Comparison of ENCODE assay signal across 8 mouse cellular contexts in genomic region chr1:136569626-136570297, GRCm38 (mm10). TPM values are rescaled to one million over a fixed set of nuclear protein-coding genes. Genes with fewer than 3 reads are reported as not detected.
DNase-seq lines count a peak whose midpoint lies in the region; ATAC-seq and TF ChIP-seq lines count a peak whose summit lies in the region.

No protein-coding gene starts in this region.

- DNase-seq in gastrocnemius, adult 2 months, result no peak
- no peak for DNase-seq in gastrocnemius, adult 18-20 months (ENCODE audit: low spot score)
- no peak for DNase-seq in forebrain, embryonic 11.5 days (ENCODE audit: low spot score)
- no peak for DNase-seq in right cerebral cortex, postnatal 36 days (ENCODE audit: low spot score in 2 of 2)
- no peak for DNase-seq in right cerebral cortex, postnatal 25 days

- H3K4me3 ChIP-seq in gastrocnemius, adult 2 months, result peak overlapping the region; percentile 21; the same call in 1 of the 2 replicates
- peak overlapping the region; percentile 4; the same call in 1 of the 2 replicates for H3K4me3 ChIP-seq in forebrain, embryonic 11.5 days (ENCODE audit: low read depth, low read length)
- peak overlapping the region; percentile 18 for H3K4me3 ChIP-seq in kidney, embryonic 15.5 days (replicated peaks)
- H3K4me3 ChIP-seq in midbrain, embryonic 13.5 days (replicated peaks), result peak overlapping the region; percentile 9; the same call in 1 of the 2 replicates

- WGBS in forebrain, embryonic 11.5 days, result 50% methylated on average over 20 of the region's 20 CpGs
- WGBS in kidney, embryonic 15.5 days, result 32% methylated on average over 20 of the region's 20 CpGs
- WGBS in midbrain, embryonic 13.5 days, result 38% methylated on average over 20 of the region's 20 CpGs

- TF ChIP-seq CTCF in gastrocnemius, adult 2 months (IDR thresholded peaks at IDR 0.05), result no peak

- H3K9me3 ChIP-seq in forebrain, embryonic 11.5 days (ENCODE audit: control insufficient read depth, low read length), result no peaks in the 10 kb centered on the region
- H3K9me3 ChIP-seq in kidney, embryonic 15.5 days (replicated peaks), result no peaks in the 10 kb centered on the region
- no peaks in the 10 kb centered on the region for H3K9me3 ChIP-seq in midbrain, embryonic 13.5 days

- intact Hi-C loops in gastrocnemius, adult 2 months (cut with DNase I), result no loop called here

- ATAC-seq in forebrain, embryonic 11.5 days (replicated peaks; ENCODE audit: low FRiP score), result no peak
- ATAC-seq in kidney, embryonic 15.5 days (replicated peaks; ENCODE audit: low FRiP score), result no peak
- no peak for ATAC-seq in midbrain, embryonic 13.5 days
- ATAC-seq in cerebellum, adult (ENCODE audit: insufficient number of reproducible peaks, low FRiP score, low TSS enrichment), result no peak

- no peak overlapping the region for H3K9ac ChIP-seq in forebrain, embryonic 11.5 days (ENCODE audit: low read length)
- H3K9ac ChIP-seq in kidney, embryonic 15.5 days, result no peak overlapping the region
- H3K9ac ChIP-seq in midbrain, embryonic 13.5 days (replicated peaks), result no peak overlapping the region; the same call in 1 of the 2 replicates

- no peak overlapping the region for H3K27ac ChIP-seq in gastrocnemius, adult 2 months
- no peak overlapping the region for H3K27ac ChIP-seq in forebrain, embryonic 11.5 days (ENCODE audit: low read depth, low read length)
- no peak overlapping the region for H3K27ac ChIP-seq in kidney, embryonic 15.5 days
- H3K27ac ChIP-seq in midbrain, embryonic 13.5 days, result no peak overlapping the region

- H3K4me2 ChIP-seq in forebrain, embryonic 11.5 days (ENCODE audit: low read depth, low read length, severe bottlenecking), result peak overlapping the region; percentile 28; the same call in 1 of the 2 replicates
- peak overlapping the region; percentile 44 for H3K4me2 ChIP-seq in kidney, embryonic 15.5 days
- H3K4me2 ChIP-seq in midbrain, embryonic 13.5 days (replicated peaks), result peak overlapping the region; percentile 43

- H3K4me1 ChIP-seq in forebrain, embryonic 11.5 days (replicated peaks; ENCODE audit: control insufficient read depth, insufficient read depth, low read length), result no peaks in the 10 kb centered on the region
- peaks cover 16% of the 10 kb centered on the region for H3K4me1 ChIP-seq in kidney, embryonic 15.5 days
- peaks cover 11% of the 10 kb centered on the region for H3K4me1 ChIP-seq in midbrain, embryonic 13.5 days (replicated peaks)

- H3K27me3 ChIP-seq in forebrain, embryonic 11.5 days (ENCODE audit: control insufficient read depth, insufficient read depth, low read length), result no peaks in the 10 kb centered on the region
- no peaks in the 10 kb centered on the region for H3K27me3 ChIP-seq in kidney, embryonic 15.5 days
- peaks cover 5% of the 10 kb centered on the region; the same call in 1 of the 2 replicates for H3K27me3 ChIP-seq in midbrain, embryonic 13.5 days

- H3K36me3 ChIP-seq in forebrain, embryonic 11.5 days (ENCODE audit: control insufficient read depth, insufficient read depth, low read length), result no peaks in the 10 kb centered on the region
- no peaks in the 10 kb centered on the region for H3K36me3 ChIP-seq in kidney, embryonic 15.5 days
- no peaks in the 10 kb centered on the region for H3K36me3 ChIP-seq in midbrain, embryonic 13.5 days

RNA-seq across cellular contexts. Expression of gene Zfp281, which starts 54.9 kb away (rescaled TPM):
- 10 to 100 TPM; 10.1 to 15.0 TPM for total RNA-seq in gastrocnemius, adult 2 months (2021)
- 10 to 100 TPM in 1 of 2 experiments, 1 to 10 TPM in 1; 8.5 to 10.1 TPM for total RNA-seq in gastrocnemius, adult 18-20 months (2021)
- 35.6 and 35.9 TPM in 2 replicates for polyA plus RNA-seq in forebrain, embryonic 11.5 days (2014; fragmentation: Nextera tagmentation; extraction: Ambion mirVana)
- 23.0 and 23.1 TPM in 2 replicates for polyA plus RNA-seq in kidney, embryonic 15.5 days (2015; fragmentation: Nextera tagmentation; extraction: Ambion mirVana)
- polyA plus RNA-seq in midbrain, embryonic 13.5 days (2015; fragmentation: Nextera tagmentation; extraction: Ambion mirVana), result 29.2 and 30.2 TPM in 2 replicates
